8 mouse cellular contexts compared by ENCODE assay signal in the genomic region with DNA sequence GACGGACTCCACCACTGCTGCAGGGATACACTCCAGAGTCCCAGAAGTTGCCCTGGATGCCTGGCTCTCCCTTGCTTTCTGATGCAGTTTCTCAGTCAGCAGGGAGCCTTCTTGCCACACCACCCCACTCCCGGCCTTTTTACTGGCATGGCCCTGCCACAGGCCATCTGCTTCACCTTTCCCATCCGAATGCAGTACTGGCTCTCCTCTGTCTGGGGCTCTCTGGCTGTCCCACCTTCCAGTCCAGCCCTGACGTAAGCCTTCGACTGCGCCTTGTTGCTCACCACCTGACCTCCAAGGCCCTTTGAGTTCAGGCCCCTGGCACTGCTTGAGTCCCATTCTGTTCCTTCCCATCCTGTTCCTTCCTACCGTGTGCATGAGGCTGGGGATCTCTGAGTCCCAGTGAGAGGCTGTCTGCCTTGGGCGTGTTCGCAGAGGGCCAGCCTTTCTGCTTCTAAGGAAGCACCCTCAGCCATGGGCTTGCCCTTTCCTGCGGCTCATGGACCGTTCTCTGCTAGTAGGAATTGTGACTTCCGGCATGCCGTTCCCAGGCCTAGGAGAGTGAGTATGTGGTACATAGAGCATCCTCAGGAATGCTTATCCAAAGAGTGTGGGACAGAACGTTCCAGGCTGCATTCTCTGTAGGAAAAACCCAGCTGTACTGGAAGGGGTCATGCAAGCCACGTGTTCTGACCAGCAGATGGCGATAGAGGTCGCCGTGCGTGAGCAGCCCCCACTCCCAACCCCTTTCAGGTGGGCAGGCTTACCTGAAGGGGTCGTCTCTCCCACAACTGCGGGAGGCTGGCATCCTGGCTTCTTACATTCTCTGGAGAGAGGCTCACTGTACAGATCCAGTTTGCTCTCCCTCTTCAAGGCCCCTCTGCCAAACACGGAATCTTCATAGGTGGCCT. TPM values are rescaled to one million over a fixed set of nuclear protein-coding genes. Genes with fewer than 3 reads are reported as not detected.
A peak's percentile ranks its signal among the peaks of the same experiment; 100 is the strongest.
DNase-seq lines count a peak whose midpoint lies in the region; ATAC-seq lines count a peak whose summit lies in the region.

No protein-coding gene starts in this region.

- H3K27ac ChIP-seq in forebrain, embryonic 14.5 days (ENCODE audit: low read depth, low read length) = no peak overlapping the region
- no peak overlapping the region for H3K27ac ChIP-seq in forebrain, embryonic 13.5 days

- 32% methylated on average over 22 of the region's 22 CpGs for WGBS in forebrain, embryonic 14.5 days
- 33% methylated on average over 22 of the region's 22 CpGs for WGBS in forebrain, embryonic 13.5 days

- DNase-seq in forebrain, embryonic 14.5 days (ENCODE audit: low spot score) = peak; percentile 48
- peak; percentile 44 for DNase-seq in right cerebral cortex, postnatal 14 days
- DNase-seq in right cerebral cortex, adult 18-20 months = no peak
- DNase-seq in cerebellum, postnatal 4 days (ENCODE audit: low spot score in 2 of 2) = peak; percentile 48 to 69
- DNase-seq in kidney, postnatal 10 days = peak; percentile 72
- DNase-seq in naive thymus-derived CD4-positive, alpha-beta T cell, adult 2 months (ENCODE audit: low read depth) = peak; percentile 36
- DNase-seq in natural killer cell, adult 2 months (ENCODE audit: low spot score in 2 of 2) = no peak

- peaks cover 8% of the 10 kb centered on the region for H3K4me1 ChIP-seq in forebrain, embryonic 14.5 days (ENCODE audit: control insufficient read depth, insufficient read depth, low read length)
- H3K4me1 ChIP-seq in forebrain, embryonic 13.5 days = peaks cover 30% of the 10 kb centered on the region

- no peak for ATAC-seq in forebrain, embryonic 14.5 days
- ATAC-seq in forebrain, embryonic 13.5 days = no peak

- no peaks in the 10 kb centered on the region for H3K36me3 ChIP-seq in forebrain, embryonic 14.5 days (ENCODE audit: control insufficient read depth, insufficient read depth, low read length)
- H3K36me3 ChIP-seq in forebrain, embryonic 13.5 days (ENCODE audit: poor library complexity, severe bottlenecking) = no peaks in the 10 kb centered on the region

- H3K4me3 ChIP-seq in forebrain, embryonic 14.5 days (ENCODE audit: low read depth, low read length) = no peak overlapping the region
- H3K4me3 ChIP-seq in forebrain, embryonic 13.5 days = no peak overlapping the region

- H3K9me3 ChIP-seq in forebrain, embryonic 14.5 days (replicated peaks; ENCODE audit: control insufficient read depth, low read length) = no peaks in the 10 kb centered on the region
- H3K9me3 ChIP-seq in forebrain, embryonic 13.5 days (replicated peaks) = no peaks in the 10 kb centered on the region

- H3K27me3 ChIP-seq in forebrain, embryonic 14.5 days (replicated peaks; ENCODE audit: control insufficient read depth, insufficient read depth, low read length) = peaks cover 17% of the 10 kb centered on the region; the same call in 1 of the 2 replicates
- peaks cover 46% of the 10 kb centered on the region for H3K27me3 ChIP-seq in forebrain, embryonic 13.5 days

- H3K9ac ChIP-seq in forebrain, embryonic 14.5 days (ENCODE audit: low read length) = no peak overlapping the region
- no peak overlapping the region for H3K9ac ChIP-seq in forebrain, embryonic 13.5 days

- H3K4me2 ChIP-seq in forebrain, embryonic 14.5 days (ENCODE audit: low read length) = no peak overlapping the region
- H3K4me2 ChIP-seq in forebrain, embryonic 13.5 days = no peak overlapping the region

RNA-seq across cellular contexts. Expression of a gene that starts 58.2 kb away (rescaled TPM):
- polyA plus RNA-seq in forebrain, embryonic 14.5 days (2014; fragmentation: Nextera tagmentation; extraction: Ambion mirVana) = 0.94 and 1.2 TPM in 2 replicates
- polyA plus RNA-seq in forebrain, embryonic 13.5 days (2015; fragmentation: Nextera tagmentation; extraction: Ambion mirVana) = 1.1 TPM in 2 replicates

Comparison
In these comparisons a context has a peak if more than half of its experiments do, and no peak if none do; other contexts are left out.
1. DNase-seq: peak in forebrain, embryonic 14.5 days (single experiment), right cerebral cortex, postnatal 14 days (single experiment), cerebellum, postnatal 4 days (2 of 2), kidney, postnatal 10 days (single experiment) and naive thymus-derived CD4-positive, alpha-beta T cell, adult 2 months (single experiment); none in right cerebral cortex, adult 18-20 months (single experiment) and natural killer cell, adult 2 months (0 of 2).